Mouse (Mus musculus): ENCODE measurements around the gene Cmc1. TPM values are rescaled to one million over a fixed set of nuclear protein-coding genes. Genes with fewer than 3 reads are reported as not detected.

The Cmc1 gene
- total and polyA plus RNA-seq, 3 experiments, result 17.1 to 21.6 (median 18.0) TPM

DNA sequence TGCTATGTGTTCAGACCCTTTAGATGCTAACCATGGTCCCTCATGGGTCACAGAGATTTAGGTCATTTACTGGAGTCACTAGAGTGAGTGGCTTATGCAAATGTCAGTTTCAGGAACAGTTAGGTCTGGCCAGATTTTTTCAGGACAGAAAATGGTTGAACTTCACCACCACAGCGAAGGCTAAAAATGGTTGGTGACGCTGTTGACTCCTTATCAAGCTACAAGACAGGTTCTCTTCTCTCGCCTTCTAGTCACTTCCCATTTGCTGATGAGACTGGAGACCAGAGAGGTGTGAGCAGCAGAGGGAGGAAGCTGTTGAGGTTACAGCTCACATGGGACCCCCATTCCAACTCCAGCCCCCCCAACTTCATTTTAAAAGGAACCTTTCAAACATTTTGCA lies 26.7 kb upstream of the Cmc1 start (continued):
- no peak for TF ChIP-seq E2F4 (IDR thresholded peaks at IDR 0.05; ENCODE audit: insufficient replicate concordance, low read depth, low read length)
- TF ChIP-seq KAT2A (IDR thresholded peaks at IDR 0.05; ENCODE audit: insufficient replicate concordance, low read length), result no peak

DNA sequence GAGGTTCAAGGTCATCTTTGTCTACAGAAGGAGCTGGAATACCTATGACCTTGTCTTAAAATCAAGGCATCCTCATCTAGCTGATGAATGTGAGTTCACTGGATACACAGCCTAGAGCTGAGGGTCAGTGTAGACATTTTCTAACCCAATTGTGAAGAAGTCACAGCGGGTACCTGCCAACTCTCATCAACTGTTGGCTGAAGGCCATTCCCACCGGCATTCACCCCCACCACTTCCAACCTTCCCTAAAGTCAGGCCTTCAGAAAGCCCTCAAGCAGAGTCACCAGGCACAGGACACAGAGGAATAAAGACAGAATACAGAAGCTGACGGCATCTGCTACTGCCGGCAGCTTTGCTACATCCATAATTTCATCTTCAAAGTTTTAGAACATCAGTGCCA lies 25.4 kb upstream of the Cmc1 start:
- Histone ChIP-seq H3K4me2 (ENCODE audit: insufficient read depth, low read depth, poor library complexity, severe bottlenecking) (0 out of 2 replicates have a peak overlapping the region, but pooled peaks have one; percentile 4), H3K4me1 (ENCODE audit: control insufficient read depth in 1 of 2, insufficient read depth in 2 of 2) (peaks cover 13 to 22% of the 10 kb centered on the region in 2 experiments), H3K79me2 (replicated peaks; ENCODE audit: control insufficient read depth, extremely low read depth, insufficient read depth, poor library complexity, severe bottlenecking) (no peaks in the 10 kb centered on the region), H3K27ac (ENCODE audit: insufficient read depth, low read depth) (peak overlapping the region; percentile 34; the same call in 1 of the 2 replicates), H3K9ac (ENCODE audit: insufficient read depth, low read depth) (peak overlapping the region; percentile 51; the same call in 1 of the 2 replicates), H3K36me3 (replicated peaks in 1 of 2; ENCODE audit: control insufficient read depth in 1 of 2, insufficient read depth in 1 of 2, low read length in 1 of 2) (peaks cover 0 to 2% of the 10 kb centered on the region in 2 experiments), H3K9me3 (replicated peaks; ENCODE audit: low read length) (no peaks in the 10 kb centered on the region), H3K27me3 (replicated peaks) (no peaks in the 10 kb centered on the region), H3K4me3 (replicated peaks in 1 of 3; ENCODE audit: low read depth in 2 of 3, low read length in 2 of 3, poor library complexity in 1 of 3) (peak overlapping the region in 1 of 3 experiments; percentile 9)
- in situ Hi-C loops (cut with MboI; ENCODE audit: low pct_ligation_motif_present, low pct_unique_long_range_greater_than_20kb, low sequenced_read_pairs), result no loop called here
- TF ChIP-seq TBP (conservative IDR thresholded peaks at IDR 0.05; ENCODE audit: low read depth, low read length), result no peak
- DNase-seq (ENCODE audit: extremely low read depth), result no peak
- dilution Hi-C loops (cut with MboI; ENCODE audit: extremely low pct_ligation_motif_present, extremely low pct_unique_long_range_greater_than_20kb, low sequenced_read_pairs), result no loop called here

DNA sequence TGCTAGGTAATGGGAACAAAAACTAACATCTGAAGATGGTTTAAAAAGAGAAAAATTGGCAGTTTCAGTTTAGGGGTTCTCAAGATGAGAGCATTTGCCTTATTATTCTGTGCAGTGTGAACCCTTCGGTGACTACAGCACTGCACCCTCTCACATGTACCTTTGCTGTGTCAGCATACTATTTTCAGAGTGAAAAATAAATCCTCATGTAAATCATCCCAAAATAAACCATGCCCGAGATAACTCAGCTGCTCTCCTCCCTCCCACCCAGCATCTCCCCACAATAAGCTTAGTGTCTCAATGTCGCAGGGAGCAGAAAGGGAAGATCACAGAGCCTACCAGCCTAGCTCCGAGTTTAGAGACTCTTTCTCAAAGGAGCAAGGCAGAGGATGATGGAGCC lies 23.1 kb upstream of the Cmc1 start:
- Histone ChIP-seq H3K36me3 (replicated peaks in 1 of 2; ENCODE audit: control insufficient read depth in 1 of 2, insufficient read depth in 1 of 2, low read length in 1 of 2) (peaks cover 0 to 7% of the 10 kb centered on the region in 2 experiments), H3K27me3 (replicated peaks) (no peaks in the 10 kb centered on the region), H3K9me3 (replicated peaks; ENCODE audit: low read length) (no peaks in the 10 kb centered on the region), H3K4me1 (ENCODE audit: control insufficient read depth in 1 of 2, insufficient read depth in 2 of 2) (peaks cover 17 to 27% of the 10 kb centered on the region in 2 experiments), H3K27ac (ENCODE audit: insufficient read depth, low read depth) (peak overlapping the region; percentile 83), H3K79me2 (replicated peaks; ENCODE audit: control insufficient read depth, extremely low read depth, insufficient read depth, poor library complexity, severe bottlenecking) (no peaks in the 10 kb centered on the region), H3K9ac (ENCODE audit: insufficient read depth, low read depth) (no peak overlapping the region), H3K4me2 (ENCODE audit: insufficient read depth, low read depth, poor library complexity, severe bottlenecking) (peak overlapping the region; percentile 55), H3K4me3 (replicated peaks in 1 of 3; ENCODE audit: low read depth in 2 of 3, low read length in 2 of 3, poor library complexity in 1 of 3) (peak overlapping the region in 1 of 3 experiments; percentile 27)
- in situ Hi-C loops (cut with MboI; ENCODE audit: low pct_ligation_motif_present, low pct_unique_long_range_greater_than_20kb, low sequenced_read_pairs) (no loop called here), dilution Hi-C loops (cut with MboI; ENCODE audit: extremely low pct_ligation_motif_present, extremely low pct_unique_long_range_greater_than_20kb, low sequenced_read_pairs) (no loop called here)
- DNase-seq (ENCODE audit: extremely low read depth), result no peak
- TF ChIP-seq PAX5 (IDR thresholded peaks at IDR 0.05; ENCODE audit: low read length), result no peak
- TF ChIP-seq KAT2A (IDR thresholded peaks at IDR 0.05; ENCODE audit: insufficient replicate concordance, low read length), result no peak
- peak; percentile 30; the same call in 1 of the 2 replicates for TF ChIP-seq ETS1 (conservative IDR thresholded peaks at IDR 0.05; ENCODE audit: low read depth, low read length)
- TF ChIP-seq POLR2A (IDR thresholded peaks at IDR 0.05; ENCODE audit: low read depth, low read length), result no peak
- TF ChIP-seq MYC (IDR thresholded peaks at IDR 0.05; ENCODE audit: low read depth, low read length), result 0 out of 2 replicates have a peak, but pooled peaks have one; percentile 27
- TF ChIP-seq CHD1 (IDR thresholded peaks at IDR 0.05; ENCODE audit: low read depth, low read length), result no peak
- no peak for TF ChIP-seq USF1 (IDR thresholded peaks at IDR 0.05; ENCODE audit: low read depth, low read length)
- no peak for TF ChIP-seq RCOR1 (conservative IDR thresholded peaks at IDR 0.05; ENCODE audit: low read depth, low read length)
- peak; percentile 86 for TF ChIP-seq MAFK (IDR thresholded peaks at IDR 0.05; ENCODE audit: insufficient replicate concordance, low read length)
- TF ChIP-seq GABPA (IDR thresholded peaks at IDR 0.05; ENCODE audit: insufficient replicate concordance, low read depth, low read length), result no peak
- no peak for TF ChIP-seq MAZ (IDR thresholded peaks at IDR 0.05; ENCODE audit: low read depth, low read length)
- no peak for TF ChIP-seq JUN (IDR thresholded peaks at IDR 0.05; ENCODE audit: insufficient read depth, low read depth, low read length)
- TF ChIP-seq POLR2AphosphoS2 (IDR thresholded peaks at IDR 0.05; ENCODE audit: low read depth, low read length), result no peak
- no peak for TF ChIP-seq BHLHE40 (IDR thresholded peaks at IDR 0.05; ENCODE audit: low read depth, low read length)
- no peak for TF ChIP-seq CTCF (conservative IDR thresholded peaks at IDR 0.05 in 1 of 2, IDR thresholded peaks at IDR 0.05 in 1 of 2; ENCODE audit: low read depth in 2 of 2, low read length in 2 of 2)
- peak; percentile 87 for TF ChIP-seq MEF2A (IDR thresholded peaks at IDR 0.05; ENCODE audit: borderline replicate concordance, low read depth, low read length)
- TF ChIP-seq TCF12 (IDR thresholded peaks at IDR 0.05; ENCODE audit: low read depth, low read length), result 0 out of 2 replicates have a peak, but pooled peaks have one; percentile 12
- TF ChIP-seq USF2 (conservative IDR thresholded peaks at IDR 0.05; ENCODE audit: low read depth, low read length), result no peak
- TF ChIP-seq EP300 (IDR thresholded peaks at IDR 0.05; ENCODE audit: low read length), result peak; percentile 9; the same call in 1 of the 2 replicates
- no peak for TF ChIP-seq NRF1 (IDR thresholded peaks at IDR 0.05; ENCODE audit: low read depth, low read length)
- TF ChIP-seq UBTF (IDR thresholded peaks at IDR 0.05; ENCODE audit: low read depth, low read length), result no peak
- TF ChIP-seq SIN3A (IDR thresholded peaks at IDR 0.05; ENCODE audit: low read length), result no peak
- TF ChIP-seq ZC3H11A (IDR thresholded peaks at IDR 0.05; ENCODE audit: low read depth, low read length), result no peak
- TF ChIP-seq JUND (conservative IDR thresholded peaks at IDR 0.05; ENCODE audit: low read depth, low read length), result no peak
- no peak for TF ChIP-seq CHD2 (IDR thresholded peaks at IDR 0.05; ENCODE audit: low read length)
- TF ChIP-seq ZMIZ1 (IDR thresholded peaks at IDR 0.05; ENCODE audit: low read depth, low read length), result no peak
- no peak for TF ChIP-seq E2F4 (IDR thresholded peaks at IDR 0.05; ENCODE audit: insufficient replicate concordance, low read depth, low read length)
- TF ChIP-seq ZKSCAN1 (IDR thresholded peaks at IDR 0.05; ENCODE audit: borderline replicate concordance, low read depth, low read length), result no peak
- TF ChIP-seq ELF1 (IDR thresholded peaks at IDR 0.05; ENCODE audit: low read depth, low read length), result no peak
- TF ChIP-seq TBP (conservative IDR thresholded peaks at IDR 0.05; ENCODE audit: low read depth, low read length), result no peak
